Mouse (Mus musculus): Measurements from ENCODE around the gene Gm49510.

GRCm38 (mm10) chr15:78872021-78872608, 27.4 kb upstream of the Gm49510 start:
- TF ChIP-seq CTCF (conservative IDR thresholded peaks at IDR 0.05; ENCODE audit: insufficient read depth, insufficient read length, low read depth, low read length): no peak
- no peak for TF ChIP-seq POLR2A (IDR thresholded peaks at IDR 0.05; ENCODE audit: low read depth, low read length)

Measured in kidney, adult 2 months (tissue).